Mouse (Mus musculus) layer of hippocampus, adult 11-12 months (tissue): ENCODE data around the gene AC161166.1.

Experiments
- DNase-seq: peaks from one replicate; pipeline ENCODE4 v3.0.0; 2022; ENCODE audit warnings: low spot score

The AC161166.1 gene

DNA sequence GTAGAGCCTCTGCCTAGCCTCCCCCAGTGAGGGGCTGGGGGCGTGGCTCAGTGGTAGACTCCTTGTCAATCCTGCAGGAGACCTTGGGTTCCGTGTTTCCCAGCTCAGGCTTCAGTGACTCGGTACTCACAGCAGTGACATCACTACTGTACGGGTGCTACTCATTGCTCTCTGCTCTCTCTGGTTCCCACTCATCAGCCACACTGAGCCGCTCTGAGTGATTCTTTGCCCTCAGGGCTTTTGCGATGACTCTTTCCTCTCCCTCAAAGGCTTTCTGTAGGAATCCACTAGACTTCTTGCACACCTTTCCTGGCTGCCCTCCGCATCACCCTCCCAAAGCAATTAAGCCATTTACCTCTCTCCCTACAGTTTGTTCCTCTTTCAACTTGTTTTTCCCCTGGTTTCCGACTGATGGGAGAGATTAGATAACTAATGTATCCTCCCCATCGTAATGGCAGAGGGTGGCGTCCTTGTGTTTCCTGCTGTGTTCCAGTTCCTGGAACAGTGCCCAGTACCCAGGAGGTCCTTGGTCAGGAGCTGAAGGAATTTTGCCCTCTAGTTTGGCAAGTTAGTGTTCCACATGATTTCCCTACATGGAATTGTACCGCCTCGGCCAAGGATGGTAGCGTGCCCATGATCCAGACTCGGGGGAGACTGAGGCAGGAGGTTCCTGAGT is 50.7 kb downstream of the AC161166.1 start:
- DNase-seq: no peak
